Mouse (Mus musculus): ENCODE measurements at regions not wholly inside any gene's neighbourhood (a gene's known extent, or its start where the extent isn't known, plus 50 kb on each side); places are given as distances from the start of the nearest gene placed in this dataset.
"Not testable (repeated sequence)": the region's sequence is repeated elsewhere in the genome, so short reads cannot be mapped to it uniquely, and the experiment has no call there.

DNA sequence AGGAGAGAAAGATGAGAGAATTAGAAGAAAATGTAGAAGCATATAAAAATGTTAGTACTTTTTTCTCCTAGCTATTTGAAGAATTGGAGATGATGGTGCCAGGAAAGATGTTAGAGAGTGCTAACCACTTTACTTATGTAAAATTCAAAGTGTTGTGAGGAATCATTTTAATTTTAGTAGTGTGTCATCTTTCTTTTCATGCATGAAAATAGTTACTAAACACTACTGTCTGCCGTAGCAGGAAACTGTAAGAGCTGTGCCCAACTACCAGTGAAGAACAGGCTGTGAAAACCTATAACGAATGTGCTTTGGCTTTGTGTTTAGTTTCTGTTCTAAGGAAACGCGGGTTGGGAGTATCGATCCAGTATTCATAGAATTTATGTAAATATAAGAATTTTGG, 403.1 kb downstream of the Zpld1 start:
- Histone ChIP-seq H3K36me3 (ENCODE audit: control insufficient read depth, insufficient read depth) (no peaks in the 10 kb centered on the region), H3K9ac (replicated peaks; ENCODE audit: low read depth, low read length) (no peak overlapping the region), H3K4me1 (replicated peaks; ENCODE audit: control insufficient read depth, insufficient read depth, low read length) (no peaks in the 10 kb centered on the region), H3K27me3 (replicated peaks; ENCODE audit: control insufficient read depth, insufficient read depth, low read length) (no peaks in the 10 kb centered on the region), H3K9me3 (ENCODE audit: control insufficient read depth, low read length) (0 out of 2 replicates have a peak, but pooled peaks cover 3% of the 10 kb centered on the region), H3K4me2 (ENCODE audit: low read length) (no peak overlapping the region), H3K4me3 (replicated peaks; ENCODE audit: low read length) (no peak overlapping the region), H3K27ac (ENCODE audit: low read length) (no peak overlapping the region)
- 79% methylated on average over 5 of the region's 5 CpGs for WGBS
- no peak for ATAC-seq

DNA sequence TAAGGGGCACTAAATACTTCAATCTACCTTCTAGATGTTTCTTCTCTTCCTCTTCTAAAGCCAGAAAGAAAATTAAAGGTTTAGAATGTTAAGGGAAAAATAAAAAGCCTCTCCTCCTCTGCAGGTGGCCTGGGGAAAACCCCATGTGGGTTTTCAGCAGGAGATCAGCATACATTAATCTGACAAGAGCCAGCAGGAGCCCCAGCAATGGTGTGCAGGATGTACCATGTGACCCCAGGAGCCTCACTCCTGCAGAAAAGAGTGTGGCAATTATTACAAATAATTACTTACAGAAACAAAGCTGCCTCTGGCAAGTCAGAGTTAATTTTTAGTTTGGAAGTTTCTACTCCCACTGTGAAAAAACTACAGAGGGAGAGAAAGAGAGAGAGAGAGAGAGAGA, 440.4 kb downstream of the Zpld1 start:
- no peaks in the 10 kb centered on the region for H3K9me3 ChIP-seq (ENCODE audit: control insufficient read depth, low read length)
- H3K27ac ChIP-seq (ENCODE audit: low read length): no peak overlapping the region
- H3K4me3 ChIP-seq (replicated peaks; ENCODE audit: low read length): no peak overlapping the region
- H3K4me2 ChIP-seq (ENCODE audit: low read length): no peak overlapping the region
- no peaks in the 10 kb centered on the region for H3K36me3 ChIP-seq (ENCODE audit: control insufficient read depth, insufficient read depth)
- ATAC-seq: peak; percentile 64
- peaks cover 2% of the 10 kb centered on the region; the same call in 1 of the 2 replicates for H3K4me1 ChIP-seq (replicated peaks; ENCODE audit: control insufficient read depth, insufficient read depth, low read length)
- no peak overlapping the region for H3K9ac ChIP-seq (replicated peaks; ENCODE audit: low read depth, low read length)
- H3K27me3 ChIP-seq (replicated peaks; ENCODE audit: control insufficient read depth, insufficient read depth, low read length): no peaks in the 10 kb centered on the region

DNA sequence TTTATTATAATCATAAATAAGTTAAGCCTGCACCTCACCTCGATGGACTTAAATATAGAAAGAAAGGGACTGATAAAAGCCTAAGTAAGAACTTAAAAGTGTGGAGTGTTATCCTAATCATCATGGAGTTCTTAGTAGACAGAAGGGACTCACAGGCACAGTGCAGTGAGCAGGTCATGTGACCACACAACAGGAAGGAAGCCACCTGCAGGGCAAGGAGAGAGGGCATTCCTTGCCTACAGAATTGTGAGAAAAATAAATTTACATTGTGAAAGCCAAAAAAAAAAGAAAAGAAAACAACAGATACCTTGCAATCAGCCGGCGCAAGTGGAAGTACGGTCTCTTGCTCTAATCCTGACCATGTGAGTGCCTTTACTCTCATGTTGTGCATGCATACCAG, 454.8 kb downstream of the Zpld1 start:
- H3K27ac ChIP-seq (ENCODE audit: low read length); H3K4me2 ChIP-seq (ENCODE audit: low read length); H3K4me1 ChIP-seq (replicated peaks; ENCODE audit: control insufficient read depth, insufficient read depth, low read length); H3K36me3 ChIP-seq (ENCODE audit: control insufficient read depth, insufficient read depth); H3K9me3 ChIP-seq (ENCODE audit: control insufficient read depth, low read length); ATAC-seq; H3K9ac ChIP-seq (replicated peaks; ENCODE audit: low read depth, low read length); H3K4me3 ChIP-seq (replicated peaks; ENCODE audit: low read length); H3K27me3 ChIP-seq (replicated peaks; ENCODE audit: control insufficient read depth, insufficient read depth, low read length): not testable (repeated sequence)
- 96% methylated on average over 3 of the region's 4 CpGs for WGBS
